Mouse (Mus musculus): ENCODE measurements around the gene Znrf1. TPM values are rescaled to one million over a fixed set of nuclear protein-coding genes. Genes with fewer than 3 reads are reported as not detected.

Znrf1 gene
- polyA plus RNA-seq, 1 experiment from 2014 or later, result 21.9 TPM

- Histone ChIP-seq H3K4me3 (no peak overlapping the region), H3K27ac (no peak overlapping the region), H3K4me1 (replicated peaks) (no peaks in the 10 kb centered on the region), H3K27me3 (no peaks in the 10 kb centered on the region), H3K9ac (no peak overlapping the region), H3K4me2 (no peak overlapping the region), H3K36me3 (no peaks in the 10 kb centered on the region), H3K9me3 (replicated peaks) (no peaks in the 10 kb centered on the region)
- 75% methylated on average over 3 of the region's 3 CpGs for WGBS
- ATAC-seq (replicated peaks; ENCODE audit: insufficient number of reproducible peaks, insufficient read depth, low FRiP score, low read depth), result no peak
These were observed 49.0 kb downstream of the Znrf1 start for GRCm38 (mm10) chr8:111584946-111585345.

- Histone ChIP-seq H3K4me1 (replicated peaks) (peaks cover 8% of the 10 kb centered on the region), H3K27me3 (no peaks in the 10 kb centered on the region), H3K9ac (no peak overlapping the region), H3K4me3 (no peak overlapping the region), H3K36me3 (no peaks in the 10 kb centered on the region), H3K9me3 (replicated peaks) (no peaks in the 10 kb centered on the region), H3K27ac (no peak overlapping the region), H3K4me2 (no peak overlapping the region)
- no peak for ATAC-seq (replicated peaks; ENCODE audit: insufficient number of reproducible peaks, insufficient read depth, low FRiP score, low read depth)
- WGBS, result 85% methylated on average over 1 of the region's 1 CpGs
These were observed 51.7 kb downstream of the Znrf1 start for GRCm38 (mm10) chr8:111587545-111588094.

- no peak overlapping the region for H3K4me3 ChIP-seq
- no peak for ATAC-seq (replicated peaks; ENCODE audit: insufficient number of reproducible peaks, insufficient read depth, low FRiP score, low read depth)
- peaks cover 15% of the 10 kb centered on the region for H3K4me1 ChIP-seq (replicated peaks)
- no peaks in the 10 kb centered on the region for H3K27me3 ChIP-seq
- 75% methylated on average over 2 of the region's 2 CpGs for WGBS
- no peaks in the 10 kb centered on the region for H3K9me3 ChIP-seq (replicated peaks)
- H3K9ac ChIP-seq, result no peak overlapping the region
- no peak overlapping the region for H3K4me2 ChIP-seq
- no peak overlapping the region for H3K27ac ChIP-seq
- H3K36me3 ChIP-seq, result no peaks in the 10 kb centered on the region
These were observed 52.4 kb downstream of the Znrf1 start for GRCm38 (mm10) chr8:111588336-111588735.

GRCm38 (mm10) chr8:111590214-111590613, 54.3 kb downstream of the Znrf1 start:
- Histone ChIP-seq H3K27ac (no peak overlapping the region), H3K27me3 (no peaks in the 10 kb centered on the region), H3K36me3 (no peaks in the 10 kb centered on the region), H3K4me3 (no peak overlapping the region), H3K9me3 (replicated peaks) (no peaks in the 10 kb centered on the region), H3K9ac (no peak overlapping the region), H3K4me1 (replicated peaks) (peaks cover 33% of the 10 kb centered on the region), H3K4me2 (no peak overlapping the region)
- WGBS, result 72% methylated on average over 3 of the region's 3 CpGs
- no peak for ATAC-seq (replicated peaks; ENCODE audit: insufficient number of reproducible peaks, insufficient read depth, low FRiP score, low read depth)

GRCm38 (mm10) chr8:111591176-111591575, 55.3 kb downstream of the Znrf1 start:
- Histone ChIP-seq H3K4me1 (replicated peaks) (peaks cover 43% of the 10 kb centered on the region), H3K9me3 (replicated peaks) (no peaks in the 10 kb centered on the region), H3K27me3 (no peaks in the 10 kb centered on the region), H3K4me2 (no peak overlapping the region), H3K4me3 (no peak overlapping the region), H3K27ac (no peak overlapping the region), H3K9ac (no peak overlapping the region), H3K36me3 (no peaks in the 10 kb centered on the region)
- no peak for ATAC-seq (replicated peaks; ENCODE audit: insufficient number of reproducible peaks, insufficient read depth, low FRiP score, low read depth)

GRCm38 (mm10) chr8:111592390-111592910, 56.6 kb downstream of the Znrf1 start:
- no peaks in the 10 kb centered on the region for H3K36me3 ChIP-seq
- no peak for ATAC-seq (replicated peaks; ENCODE audit: insufficient number of reproducible peaks, insufficient read depth, low FRiP score, low read depth)
- WGBS, result 77% methylated on average over 7 of the region's 7 CpGs
- H3K27ac ChIP-seq, result no peak overlapping the region
- no peak overlapping the region for H3K4me3 ChIP-seq
- H3K27me3 ChIP-seq, result no peaks in the 10 kb centered on the region
- no peak overlapping the region for H3K9ac ChIP-seq
- H3K4me2 ChIP-seq, result no peak overlapping the region
- peaks cover 55% of the 10 kb centered on the region for H3K4me1 ChIP-seq (replicated peaks)
- no peaks in the 10 kb centered on the region for H3K9me3 ChIP-seq (replicated peaks)

- no peaks in the 10 kb centered on the region for H3K9me3 ChIP-seq (replicated peaks)
- H3K27ac ChIP-seq, result peak overlapping the region; percentile 85
- H3K4me1 ChIP-seq (replicated peaks), result peaks cover 63% of the 10 kb centered on the region
- 76% methylated on average over 3 of the region's 3 CpGs for WGBS
- no peak overlapping the region for H3K4me3 ChIP-seq
- ATAC-seq (replicated peaks; ENCODE audit: insufficient number of reproducible peaks, insufficient read depth, low FRiP score, low read depth), result no peak
- no peaks in the 10 kb centered on the region for H3K36me3 ChIP-seq
- H3K27me3 ChIP-seq, result no peaks in the 10 kb centered on the region
- H3K4me2 ChIP-seq, result no peak overlapping the region
- H3K9ac ChIP-seq, result no peak overlapping the region
These were observed 58.3 kb downstream of the Znrf1 start for GRCm38 (mm10) chr8:111594044-111594840.

GRCm38 (mm10) chr8:111594951-111595350, 59.1 kb downstream of the Znrf1 start:
- WGBS, result 52% methylated on average over 2 of the region's 2 CpGs
- Histone ChIP-seq H3K4me2 (peak overlapping the region; percentile 58; the same call in 1 of the 2 replicates), H3K27me3 (no peaks in the 10 kb centered on the region)

GRCm38 (mm10) chr8:111595712-111596484, 60.0 kb downstream of the Znrf1 start:
- Histone ChIP-seq H3K36me3 (no peaks in the 10 kb centered on the region), H3K27me3 (no peaks in the 10 kb centered on the region), H3K4me1 (replicated peaks) (peaks cover 71% of the 10 kb centered on the region), H3K9ac (peak overlapping the region; percentile 24; the same call in 1 of the 2 replicates), H3K4me2 (peak overlapping the region; percentile 58), H3K4me3 (peak overlapping the region; percentile 26), H3K27ac (peak overlapping the region; percentile 85), H3K9me3 (replicated peaks) (no peaks in the 10 kb centered on the region)
- 25% methylated on average over 15 of the region's 15 CpGs for WGBS
- ATAC-seq (replicated peaks; ENCODE audit: insufficient number of reproducible peaks, insufficient read depth, low FRiP score, low read depth), result peak; percentile 81

More at GRCm38 (mm10) chr8:111594951-111595350, 59.1 kb downstream of the Znrf1 start:
- Histone ChIP-seq H3K9ac (no peak overlapping the region), H3K9me3 (replicated peaks) (no peaks in the 10 kb centered on the region), H3K4me1 (replicated peaks) (peaks cover 69% of the 10 kb centered on the region), H3K36me3 (no peaks in the 10 kb centered on the region), H3K4me3 (no peak overlapping the region), H3K27ac (peak overlapping the region; percentile 85)
- ATAC-seq (replicated peaks; ENCODE audit: insufficient number of reproducible peaks, insufficient read depth, low FRiP score, low read depth), result no peak

GRCm38 (mm10) chr8:111596485-111596821, 60.6 kb downstream of the Znrf1 start:
- H3K9ac ChIP-seq, result no peak overlapping the region
- H3K4me2 ChIP-seq, result peak overlapping the region; percentile 58
- H3K4me1 ChIP-seq (replicated peaks), result peaks cover 71% of the 10 kb centered on the region
- H3K27me3 ChIP-seq, result no peaks in the 10 kb centered on the region
- H3K27ac ChIP-seq, result peak overlapping the region; percentile 85
- no peak overlapping the region for H3K4me3 ChIP-seq
- 8% methylated on average over 3 of the region's 3 CpGs for WGBS
- H3K36me3 ChIP-seq, result no peaks in the 10 kb centered on the region
- ATAC-seq (replicated peaks; ENCODE audit: insufficient number of reproducible peaks, insufficient read depth, low FRiP score, low read depth), result no peak; the same call in 1 of the 2 replicates
- no peaks in the 10 kb centered on the region for H3K9me3 ChIP-seq (replicated peaks)

GRCm38 (mm10) chr8:111597310-111597709, 61.4 kb downstream of the Znrf1 start:
- Histone ChIP-seq H3K36me3 (no peaks in the 10 kb centered on the region), H3K9ac (no peak overlapping the region), H3K4me3 (no peak overlapping the region), H3K4me1 (replicated peaks) (peaks cover 67% of the 10 kb centered on the region), H3K27me3 (no peaks in the 10 kb centered on the region), H3K9me3 (replicated peaks) (no peaks in the 10 kb centered on the region), H3K4me2 (peak overlapping the region; percentile 58), H3K27ac (peak overlapping the region; percentile 85)
- WGBS, result 19% methylated on average over 1 of the region's 1 CpGs
- peak; percentile 65 for ATAC-seq (replicated peaks; ENCODE audit: insufficient number of reproducible peaks, insufficient read depth, low FRiP score, low read depth)
